Mouse (Mus musculus) retina, postnatal 1 day (tissue): Measurements from ENCODE around the gene Pxmp4.

Source experiments
- DNase-seq: peaks from one replicate; pipeline ENCODE4 v3.0.0-alpha.2; 2012

Gene Pxmp4

GRCm38 (mm10) chr2:154603638-154604153 is at the start of gene Pxmp4:
Pxmp4 (minus strand) TSS chr2:154603708.
- DNase-seq, result peak; percentile 99

DNA sequence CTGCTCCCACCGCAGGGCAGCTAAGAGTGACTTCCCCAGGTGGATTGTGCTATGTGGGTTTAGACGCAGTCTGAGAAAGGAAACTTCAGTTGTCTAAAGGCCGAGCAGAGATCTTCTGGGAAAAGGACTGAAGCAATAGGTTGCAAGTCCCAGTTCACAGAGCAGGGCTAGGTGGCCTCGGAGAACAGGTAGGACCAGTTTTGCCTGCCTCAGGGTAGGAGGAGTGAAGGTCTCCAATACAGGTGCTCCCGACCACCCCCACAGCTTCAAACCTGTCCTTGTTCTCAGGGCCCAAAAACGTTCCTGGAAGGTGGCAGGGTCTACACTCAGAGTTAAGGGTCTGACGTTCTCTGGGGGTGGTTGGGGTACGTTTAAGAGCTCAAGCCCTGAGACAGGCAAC is 47.9 kb upstream of the Pxmp4 start, which contains the start of gene Chmp4b:
TSS of gene Chmp4b (plus strand) at position 343 of the 400 bp plus-strand sequence.
- no peak for DNase-seq

DNA sequence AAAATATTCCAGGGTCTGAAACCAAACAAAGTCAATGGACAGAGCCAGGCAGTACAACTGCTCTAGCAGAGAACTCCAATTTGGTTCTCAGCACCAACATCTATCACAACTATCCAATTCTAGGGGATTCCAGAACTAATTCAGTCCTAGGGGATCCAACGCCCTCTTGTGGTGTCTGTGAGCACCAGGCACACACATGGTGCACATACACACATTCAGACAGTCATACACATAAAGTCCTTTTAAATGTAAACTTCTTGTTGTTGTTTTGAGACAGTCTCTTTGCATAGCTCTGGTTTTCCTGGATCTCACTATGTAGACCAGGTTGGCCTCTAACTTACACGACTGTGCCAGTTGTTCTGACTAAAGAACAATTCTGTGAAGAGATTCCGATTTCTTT is 46.9 kb upstream of the Pxmp4 start:
- DNase-seq, result no peak

GRCm38 (mm10) chr2:154648086-154648485 is 44.6 kb upstream of the Pxmp4 start:
- peak; percentile 70 for DNase-seq

DNA sequence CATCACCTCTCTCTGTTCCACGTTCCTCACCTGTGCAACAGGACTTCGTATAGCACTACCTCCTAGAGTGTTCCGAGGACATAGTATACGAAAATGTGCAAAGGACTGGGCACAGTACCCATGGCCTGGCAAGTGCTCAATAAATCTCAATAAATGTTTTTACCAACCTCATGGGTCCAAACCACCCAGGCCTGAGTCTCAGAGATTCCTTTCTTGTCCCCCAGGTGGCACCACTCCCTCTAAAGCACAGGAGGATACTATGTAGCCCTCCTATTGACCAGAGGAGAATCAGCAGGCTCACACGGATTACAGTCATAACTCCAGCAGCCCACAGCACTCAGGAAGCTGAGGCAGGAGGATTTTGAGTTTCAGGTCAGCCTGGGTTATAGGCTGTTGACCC is 43.1 kb upstream of the Pxmp4 start:
- peak; percentile 38 for DNase-seq

- no peak for DNase-seq
These were observed 39.3 kb upstream of the Pxmp4 start for GRCm38 (mm10) chr2:154642712-154643385.

DNA sequence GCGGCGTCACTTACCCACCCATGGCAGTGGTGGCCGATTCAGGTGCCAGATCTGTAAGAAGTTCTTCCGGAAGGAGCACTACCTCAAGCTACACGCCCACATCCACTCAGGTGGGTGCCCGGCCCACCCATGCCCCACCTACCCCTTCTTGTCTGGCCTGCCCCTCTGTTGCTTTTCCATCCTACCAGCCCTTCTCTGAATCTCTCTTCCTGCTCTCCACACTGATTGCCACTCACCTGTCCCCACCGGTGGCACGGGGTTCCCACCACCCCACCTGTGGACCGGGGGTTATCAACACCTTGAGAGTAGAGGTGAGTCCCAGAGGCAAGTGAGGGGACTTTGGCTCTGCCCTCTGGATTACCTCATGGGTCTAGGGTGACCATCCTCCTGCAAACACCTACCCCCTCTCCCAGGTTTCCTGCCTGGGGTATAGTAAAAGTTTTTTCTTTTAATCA is 38.5 kb upstream of the Pxmp4 start:
- no peak for DNase-seq

DNA sequence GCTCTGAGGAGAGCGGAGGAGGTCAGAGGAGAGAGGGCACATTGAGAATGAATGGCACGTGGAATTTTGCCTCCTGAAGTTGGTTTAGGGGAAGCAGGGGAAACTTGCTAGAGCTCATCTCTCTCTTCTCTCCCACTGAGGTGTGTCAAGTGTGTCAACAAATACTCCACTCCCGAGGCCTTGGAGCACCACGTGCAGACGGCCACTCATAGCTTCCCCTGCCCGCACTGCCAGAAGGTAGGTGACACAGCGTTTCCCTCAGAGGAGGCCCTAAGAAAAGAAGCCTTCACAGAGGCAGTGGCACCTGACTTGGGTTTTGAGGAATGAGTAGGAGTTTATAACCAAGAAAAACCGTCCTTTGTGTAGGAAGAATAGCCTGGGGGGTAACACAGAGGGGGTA is 37.7 kb upstream of the Pxmp4 start:
- no peak for DNase-seq

DNA sequence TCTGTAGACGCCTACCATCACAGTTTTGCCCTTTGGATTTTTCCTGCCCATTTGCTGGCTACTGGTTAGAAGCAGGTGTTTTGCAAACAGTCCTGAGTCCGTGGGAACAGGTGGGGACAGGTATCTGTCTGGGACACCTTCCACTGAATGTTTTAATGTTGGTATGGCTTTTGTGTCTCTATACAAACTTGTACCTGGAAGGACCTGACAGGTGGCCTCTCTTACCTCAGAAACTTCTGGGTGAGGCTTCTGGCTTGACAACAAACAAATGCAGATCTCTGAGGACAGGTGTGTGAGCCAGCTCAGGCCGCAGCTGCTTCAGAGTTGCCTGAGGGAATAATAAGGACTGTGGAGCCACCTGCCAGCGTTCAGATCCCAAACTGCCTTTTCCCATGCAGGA is 35.6 kb upstream of the Pxmp4 start:
- no peak for DNase-seq

DNA sequence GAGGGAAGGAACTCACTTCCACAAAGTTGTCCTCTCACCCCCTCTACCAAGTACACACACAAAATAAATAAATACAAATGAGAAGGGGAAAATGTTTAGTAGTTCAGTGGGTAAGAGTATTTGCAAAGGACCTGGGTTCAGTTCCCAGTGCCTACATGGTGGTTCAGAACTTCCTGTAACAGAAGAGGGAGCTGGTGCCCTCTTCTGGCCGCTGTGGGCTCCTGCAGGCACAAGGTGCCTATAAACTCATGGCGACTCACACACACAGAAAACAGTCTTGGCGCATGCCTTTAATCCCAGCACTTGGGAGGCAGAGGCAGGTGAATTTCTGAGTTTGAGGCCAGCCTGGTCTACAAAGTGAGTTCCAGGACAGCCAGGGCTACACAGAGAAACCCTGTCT is 35.0 kb upstream of the Pxmp4 start:
- DNase-seq, result no peak

- DNase-seq, result no peak
These were observed 32.3 kb upstream of the Pxmp4 start for GRCm38 (mm10) chr2:154635826-154636225.

DNA sequence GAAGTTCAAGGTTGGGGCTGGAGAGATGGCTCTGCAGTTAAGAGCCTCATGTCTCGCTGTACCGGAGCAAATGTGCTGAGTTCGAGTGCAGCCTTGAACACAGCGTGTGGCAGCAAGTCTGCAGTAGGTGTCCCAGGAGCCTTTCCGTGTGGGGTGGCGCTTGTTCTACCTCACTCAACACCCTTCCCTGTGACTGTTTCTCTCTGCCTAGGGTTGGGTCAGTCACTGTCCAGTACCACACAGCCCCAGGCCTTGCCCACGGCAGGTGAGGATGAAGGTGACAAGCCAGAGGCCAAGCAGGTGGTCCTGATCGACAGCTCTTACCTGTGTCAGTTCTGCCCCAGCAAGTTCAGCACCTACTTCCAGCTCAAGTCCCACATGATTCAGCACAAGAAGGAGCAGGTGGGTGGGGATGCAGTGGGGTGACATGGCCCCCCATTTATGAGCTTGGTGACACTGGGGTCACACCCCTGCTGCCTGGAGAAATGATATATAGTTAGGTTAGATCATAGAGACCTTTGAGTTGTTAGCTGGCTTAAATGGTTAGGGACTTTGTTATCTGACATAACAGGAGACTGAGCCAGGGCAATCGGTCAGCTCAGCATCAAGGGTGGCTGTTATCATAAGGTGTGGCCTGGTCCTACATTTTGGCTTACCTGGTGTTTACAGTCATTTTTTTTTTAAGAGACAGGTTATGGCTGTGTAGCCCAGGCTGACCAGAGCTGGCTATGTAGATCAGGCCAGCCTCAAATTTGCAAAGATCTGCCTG is 30.6 kb upstream of the Pxmp4 start:
- no peak for DNase-seq

DNA sequence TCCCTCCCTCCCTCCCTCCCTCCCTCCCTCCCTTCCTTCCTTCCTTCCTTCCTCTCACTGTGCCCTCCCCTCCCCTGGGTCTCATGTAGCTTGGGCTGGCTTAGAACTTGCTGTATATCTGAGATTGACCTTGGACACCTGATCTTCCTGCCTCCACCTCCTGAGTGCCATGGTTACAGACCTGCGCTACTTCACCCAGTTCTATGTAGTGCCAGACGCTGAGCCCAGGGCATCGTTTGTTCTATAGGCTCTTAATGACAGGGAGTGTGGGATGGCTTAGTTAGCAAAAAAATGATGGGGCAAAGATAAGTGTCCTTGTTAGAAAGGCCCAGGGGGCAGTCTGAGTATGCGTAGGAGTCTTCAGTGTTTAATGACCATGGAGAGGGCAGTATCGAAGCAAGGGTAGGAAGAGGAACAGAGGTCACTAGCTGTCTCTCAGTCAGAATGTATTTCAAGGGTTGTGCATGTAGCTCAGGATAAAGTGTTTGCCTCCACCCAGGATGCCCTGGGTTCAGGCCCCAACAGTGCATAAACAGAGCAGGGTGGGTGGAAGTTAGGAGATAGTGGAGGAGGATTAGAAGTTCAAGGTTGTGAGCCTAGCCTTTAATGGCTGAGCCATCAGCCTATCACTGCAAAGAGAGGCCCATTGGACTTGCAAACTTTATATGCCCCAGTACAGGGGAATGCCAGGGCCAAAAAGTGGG is 29.7 kb upstream of the Pxmp4 start:
- no peak for DNase-seq

DNA sequence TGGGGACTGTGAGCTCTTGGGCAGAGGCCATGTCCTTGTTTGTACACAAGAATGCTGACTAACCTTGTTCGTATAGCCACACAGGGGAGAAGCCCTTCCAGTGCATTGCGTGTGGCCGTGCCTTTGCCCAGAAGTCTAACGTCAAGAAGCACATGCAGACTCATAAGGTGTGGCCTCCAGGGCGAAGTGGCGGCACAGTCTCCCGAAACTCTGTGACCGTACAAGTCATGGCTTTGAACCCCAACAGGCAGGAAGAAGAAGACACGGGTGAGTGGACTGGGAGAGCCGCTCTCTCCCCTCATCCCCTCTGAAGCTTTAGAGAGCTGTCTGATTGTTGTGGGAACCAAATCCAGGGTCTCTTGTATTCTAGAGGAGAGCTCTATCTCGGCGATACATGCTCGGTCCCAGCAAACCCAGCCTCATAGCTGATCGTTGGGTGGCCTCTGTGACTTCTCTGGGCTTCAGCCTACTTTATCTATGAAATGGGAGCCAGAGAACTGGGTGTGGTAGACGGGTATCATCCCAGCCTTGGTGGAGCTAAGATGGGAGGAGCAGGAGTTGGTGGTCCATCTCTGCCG is 28.8 kb upstream of the Pxmp4 start:
- no peak for DNase-seq

DNA sequence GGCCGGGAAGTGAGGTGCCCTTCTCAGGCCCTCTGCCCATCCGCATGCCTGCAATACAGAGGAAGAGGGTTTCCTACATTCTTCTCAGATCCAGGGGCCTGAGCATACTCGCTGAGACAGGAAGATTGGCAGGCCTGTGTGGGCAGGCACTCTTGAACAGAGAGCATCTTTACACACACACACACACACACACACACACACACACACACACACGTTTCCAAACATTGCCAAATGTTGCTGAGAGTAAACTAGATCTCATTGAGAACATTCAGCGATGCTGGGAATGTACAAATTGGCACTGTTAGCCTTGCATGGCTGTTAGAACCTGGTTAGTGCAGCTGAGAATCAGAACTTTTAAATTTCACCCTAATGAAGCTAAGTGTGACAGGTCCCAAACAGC is 27.0 kb upstream of the Pxmp4 start:
- DNase-seq, result no peak

DNA sequence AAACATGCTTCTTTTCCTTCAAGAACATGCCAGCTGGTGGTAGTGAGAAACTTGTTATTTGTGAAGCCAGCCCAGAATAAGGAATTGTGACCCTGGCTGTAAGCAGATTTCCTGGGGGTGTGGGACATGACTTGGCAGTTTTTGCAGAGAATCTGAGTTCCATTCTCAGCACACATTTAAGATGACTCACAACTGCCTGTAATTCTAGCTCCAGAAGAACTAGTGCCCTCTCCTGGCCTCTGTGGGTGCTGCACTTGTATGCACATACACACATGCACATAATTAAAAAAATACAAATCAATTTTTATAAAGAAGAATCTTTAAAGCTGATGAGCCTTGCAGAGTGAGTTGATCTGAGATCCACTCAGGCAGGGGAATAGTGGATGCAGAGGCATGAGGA is 20.6 kb upstream of the Pxmp4 start:
- no peak for DNase-seq

DNA sequence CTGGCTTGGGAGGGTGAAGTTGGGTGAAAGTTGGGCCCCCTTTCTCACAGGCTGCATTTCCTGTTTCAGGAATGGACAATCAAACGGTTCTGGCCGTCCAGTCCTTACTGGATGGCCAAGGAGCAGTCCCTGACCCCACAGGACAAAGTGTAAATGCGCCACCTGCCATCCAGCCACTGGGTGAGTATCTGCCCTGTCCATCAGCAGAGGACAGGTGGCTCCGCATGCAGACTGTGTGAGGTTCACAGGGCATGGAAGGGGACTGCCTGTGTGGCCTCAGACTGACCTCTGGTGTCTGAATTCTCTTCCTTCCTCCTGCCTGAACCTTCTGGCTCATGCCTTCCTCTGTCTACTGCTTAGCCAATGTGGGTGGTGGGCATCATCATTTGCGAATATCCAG is 18.2 kb upstream of the Pxmp4 start:
- DNase-seq, result no peak

GRCm38 (mm10) chr2:154617061-154617460 is 13.6 kb upstream of the Pxmp4 start:
- no peak for DNase-seq

DNA sequence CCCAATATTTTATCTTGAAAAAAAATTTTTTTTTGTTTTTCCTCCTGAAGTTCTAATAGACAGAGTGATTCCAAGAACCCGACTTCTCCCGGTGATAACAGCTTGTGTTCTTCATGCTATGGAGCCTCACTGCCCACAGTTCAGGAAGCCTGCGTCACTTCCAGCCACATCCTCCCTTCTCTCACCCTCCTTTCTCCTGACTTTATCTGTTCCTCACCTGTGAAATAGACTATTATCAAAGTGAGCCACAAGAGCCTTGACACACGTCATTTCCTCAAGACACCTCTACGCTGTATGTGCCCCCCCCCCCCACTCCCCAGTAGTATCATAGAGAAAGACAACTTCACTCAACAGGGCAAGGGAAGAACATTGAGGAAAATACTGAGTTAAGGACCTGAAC is 12.2 kb upstream of the Pxmp4 start:
- DNase-seq, result no peak

DNA sequence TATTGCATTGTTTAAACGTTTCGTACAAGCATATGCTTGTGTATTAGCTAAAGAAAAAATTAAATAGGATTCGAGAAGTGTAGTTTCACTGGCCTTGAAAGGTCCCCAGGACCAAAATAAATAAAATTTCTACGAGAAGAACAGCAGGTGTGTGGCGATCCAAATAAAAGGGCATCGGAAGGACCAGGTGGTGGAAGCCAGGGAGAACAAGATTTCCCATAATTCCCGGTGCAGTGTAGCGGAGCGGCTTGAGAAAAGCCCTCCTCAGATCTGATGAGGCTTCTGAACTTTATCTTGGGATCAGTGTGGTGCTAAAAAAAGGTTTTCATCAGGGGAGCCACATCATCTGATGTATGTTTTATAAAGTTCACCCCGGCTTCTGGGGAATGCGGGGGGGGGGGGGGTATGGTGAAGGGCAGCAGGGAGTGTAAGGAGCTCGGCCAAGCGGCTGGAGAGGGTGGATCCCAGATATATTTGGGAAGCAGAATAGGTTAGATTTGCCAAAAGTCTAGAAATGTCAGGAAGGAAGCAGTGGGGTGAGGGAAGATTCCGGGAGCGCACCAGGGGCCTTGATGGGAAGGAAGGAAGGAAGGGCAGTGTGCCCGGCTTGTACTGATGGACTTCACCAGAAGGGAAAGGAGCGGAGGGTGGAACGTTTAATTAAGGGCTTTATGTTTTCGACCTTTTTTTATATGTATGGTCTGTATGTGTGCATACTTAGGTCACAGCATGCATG is 11.5 kb upstream of the Pxmp4 start:
- DNase-seq, result peak; percentile 31

DNA sequence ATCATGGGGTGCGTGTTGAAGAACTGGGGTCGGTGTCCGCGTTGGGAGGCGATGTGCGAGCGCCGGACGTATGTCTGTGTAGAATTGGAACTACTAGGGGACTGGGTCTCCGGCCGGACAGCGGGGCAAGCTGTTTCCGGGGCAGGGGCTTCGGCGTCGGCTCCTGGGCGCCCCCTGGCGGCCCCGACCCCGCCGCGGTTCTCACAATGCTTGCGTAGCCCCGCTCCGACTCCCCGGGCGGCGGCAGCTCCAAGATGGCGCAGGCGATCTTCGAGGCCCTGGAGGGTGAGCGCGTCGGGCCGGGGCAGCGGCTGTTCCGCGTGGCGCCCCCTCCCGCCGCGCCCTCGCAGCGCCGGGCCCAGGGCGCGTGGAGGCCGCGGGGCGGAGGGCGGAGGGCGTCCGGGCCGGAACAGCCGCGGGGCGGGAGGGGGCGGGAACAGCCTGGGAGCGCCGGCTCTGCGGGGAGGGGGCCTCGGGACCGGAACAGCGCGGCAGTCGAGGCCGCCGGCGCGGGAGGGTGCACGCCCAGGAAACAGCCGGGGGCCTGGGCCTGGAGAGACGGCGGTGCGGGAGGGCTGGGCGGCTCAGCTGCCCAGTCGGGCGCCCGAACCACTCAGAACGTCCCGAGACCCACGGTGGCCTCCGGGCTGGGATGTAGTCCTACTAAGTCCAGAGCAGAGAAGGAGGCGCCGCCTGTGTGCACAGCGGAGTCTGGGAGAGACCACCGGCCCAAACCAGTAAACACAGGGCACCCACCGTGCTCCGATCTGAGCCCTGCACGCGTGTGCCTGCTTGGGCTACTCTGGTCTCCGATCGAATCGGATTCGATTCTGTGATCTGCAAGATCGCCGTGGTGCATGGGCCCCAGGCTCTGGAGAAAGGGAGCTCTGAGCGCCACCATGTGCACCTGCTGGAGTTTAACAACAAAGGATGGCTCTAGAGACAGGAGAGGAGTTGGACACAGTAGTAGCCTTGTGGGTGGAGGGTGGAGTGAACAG is 9.9 kb upstream of the Pxmp4 start, which contains the start of the genes Zfp341 and 4930519P11Rik:
TSS of gene Zfp341 (plus strand) at position 180 of the 998 bp plus-strand sequence.
TSS of gene 4930519P11Rik (minus strand) at position 320 of the 998 bp plus-strand sequence.
- DNase-seq, result peak; percentile 97
